Mouse (Mus musculus) G1E (cell line): ENCODE measurements around the gene Pnldc1. TPM values are rescaled to one million over a fixed set of nuclear protein-coding genes. Genes with fewer than 3 reads are reported as not detected.
A peak's percentile ranks its signal among the peaks of the same experiment; 100 is the strongest.

Experiments
- ATAC-seq: 2 replicates; pipeline ENCODE4 v1.8.0; 2016; ENCODE audit warnings: mild to moderate bottlenecking; ENCODE audit not compliant: insufficient number of reproducible peaks, poor library complexity, low FRiP score, severe bottlenecking; ENCODE audit errors: extremely low read depth
- DNase-seq: peaks from one replicate; pipeline ENCODE4 v3.0.0; 2012; ENCODE audit warnings: low spot score
- H3K27me3 ChIP-seq: 2 replicates; pipeline ENCODE4 v1.6.1; 2012; ENCODE audit warnings: mild to moderate bottlenecking, low read length, inconsistent platforms; ENCODE audit not compliant: insufficient read depth
- H3K36me3 ChIP-seq: replicated peaks from 2 replicates; pipeline ENCODE3; 2012; ENCODE audit warnings: mild to moderate bottlenecking, inconsistent platforms
- H3K4me1 ChIP-seq: 2 replicates; pipeline ENCODE4 v1.6.1; 2012; ENCODE audit warnings: low read depth, low read length, inconsistent platforms, mixed read lengths; ENCODE audit not compliant: insufficient read depth
- H3K4me3 ChIP-seq: 2 replicates; pipeline ENCODE4 v1.5.1; 2012; ENCODE audit warnings: low read depth, mild to moderate bottlenecking, inconsistent platforms, low read length, moderate library complexity, mixed read lengths
- H3K9me3 ChIP-seq: replicated peaks from 2 replicates; pipeline ENCODE4 v1.6.1; 2012; ENCODE audit warnings: inconsistent platforms
- CTCF ChIP-seq: IDR thresholded peaks from 2 replicates; pipeline ENCODE4 v1.5.1; 2012; ENCODE audit warnings: low read depth, low read length, inconsistent platforms, mixed read lengths
- GATA1 ChIP-seq: IDR thresholded peaks from 2 replicates; pipeline ENCODE4 v1.6.1; 2012; ENCODE audit warnings: borderline replicate concordance, low read length, inconsistent platforms, mixed read lengths
- GATA2 ChIP-seq: IDR thresholded peaks from 2 replicates; pipeline ENCODE4 v1.6.1; 2012; ENCODE audit warnings: low read depth, low read length, inconsistent platforms, borderline replicate concordance
- POLR2AphosphoS5 ChIP-seq: IDR thresholded peaks from 2 replicates; pipeline ENCODE4 v1.6.1; 2012; ENCODE audit warnings: low read depth, low read length, inconsistent platforms; ENCODE audit not compliant: insufficient replicate concordance
- TAL1 ChIP-seq: conservative IDR thresholded peaks from 2 replicates; pipeline ENCODE4 v1.6.1; 2012; ENCODE audit warnings: low read depth, low read length, inconsistent platforms, mixed read lengths
- polyA plus RNA-seq: library from polyadenylated mRNA; stranded (reverse); fragments of >175 nt; gene quantifications from 2 replicates; pipeline ENCODE4 v1.2.3, GENCODE M21; 2012
- total RNA-seq, 2 experiments: library from RNA; stranded (forward) in 1 of 2; stranded (reverse) in 1 of 2; fragments of 200-1000 nt in 1 of 2; fragments of >200 nt in 1 of 2; fragmentation: Nextera tagmentation in 1 of 2; gene quantifications; 2 replicates each; pipeline ENCODE4 v1.2.3; 2014 to 2017

Pnldc1 gene
- total and polyA plus RNA-seq, 3 experiments, result 1.5 to 3.8 TPM; not detected in 1

DNA sequence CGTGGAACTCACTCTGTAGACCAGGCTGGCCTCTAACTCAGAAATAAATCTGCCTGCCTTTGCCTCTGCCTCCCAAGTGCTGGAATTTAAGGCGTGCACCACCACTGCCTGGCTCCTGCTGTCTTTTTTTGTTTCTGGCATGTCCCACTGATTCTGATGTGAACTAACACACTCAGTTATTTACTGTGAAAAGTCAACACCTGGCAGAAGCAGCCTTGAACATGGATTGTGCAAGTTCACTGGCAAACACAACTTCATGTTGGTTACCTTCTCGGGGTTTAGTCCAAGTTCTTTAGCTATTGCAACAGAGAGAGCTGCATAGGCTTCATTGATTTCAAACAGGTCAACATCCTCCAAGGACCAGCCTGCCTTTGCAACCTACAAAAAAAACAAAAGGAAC lies 15.0 kb upstream of the Pnldc1 start:
- Histone ChIP-seq H3K4me3 (no peak overlapping the region), H3K9me3 (no peaks in the 10 kb centered on the region), H3K36me3 (peaks cover 70% of the 10 kb centered on the region), H3K4me1 (peaks cover 15% of the 10 kb centered on the region), H3K27me3 (no peaks in the 10 kb centered on the region)
- DNase-seq, result no peak
- no peak for TF ChIP-seq TAL1
- TF ChIP-seq GATA1, result no peak
- TF ChIP-seq POLR2AphosphoS5, result no peak
- TF ChIP-seq CTCF, result no peak
- no peak for TF ChIP-seq GATA2
- no peak for ATAC-seq

DNA sequence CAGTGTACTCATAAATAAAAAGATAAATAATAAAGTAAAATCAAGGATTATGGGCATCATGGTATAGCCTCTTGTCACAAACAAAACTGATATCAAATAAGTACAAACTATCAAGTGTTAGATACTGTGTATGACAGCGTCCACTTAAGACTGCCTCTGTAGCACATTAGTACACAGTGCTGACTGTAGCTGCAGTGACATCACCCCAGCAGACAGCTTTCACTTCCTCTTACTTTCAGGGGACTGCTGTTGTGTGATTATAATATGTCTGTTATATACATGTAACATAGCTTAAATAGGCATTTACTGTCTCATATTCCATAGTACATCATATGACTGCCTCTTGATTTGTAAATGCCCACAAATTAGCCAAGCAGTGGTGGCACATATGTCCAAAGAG lies 11.0 kb upstream of the Pnldc1 start:
- Histone ChIP-seq H3K36me3 (peaks cover 74% of the 10 kb centered on the region), H3K4me1 (peaks cover 30% of the 10 kb centered on the region), H3K27me3 (no peaks in the 10 kb centered on the region), H3K4me3 (no peak overlapping the region), H3K9me3 (no peaks in the 10 kb centered on the region)
- ATAC-seq (no peak), DNase-seq (no peak)
- no peak for TF ChIP-seq TAL1
- no peak for TF ChIP-seq GATA2
- TF ChIP-seq CTCF, result no peak
- TF ChIP-seq GATA1, result no peak
- no peak for TF ChIP-seq POLR2AphosphoS5

DNA sequence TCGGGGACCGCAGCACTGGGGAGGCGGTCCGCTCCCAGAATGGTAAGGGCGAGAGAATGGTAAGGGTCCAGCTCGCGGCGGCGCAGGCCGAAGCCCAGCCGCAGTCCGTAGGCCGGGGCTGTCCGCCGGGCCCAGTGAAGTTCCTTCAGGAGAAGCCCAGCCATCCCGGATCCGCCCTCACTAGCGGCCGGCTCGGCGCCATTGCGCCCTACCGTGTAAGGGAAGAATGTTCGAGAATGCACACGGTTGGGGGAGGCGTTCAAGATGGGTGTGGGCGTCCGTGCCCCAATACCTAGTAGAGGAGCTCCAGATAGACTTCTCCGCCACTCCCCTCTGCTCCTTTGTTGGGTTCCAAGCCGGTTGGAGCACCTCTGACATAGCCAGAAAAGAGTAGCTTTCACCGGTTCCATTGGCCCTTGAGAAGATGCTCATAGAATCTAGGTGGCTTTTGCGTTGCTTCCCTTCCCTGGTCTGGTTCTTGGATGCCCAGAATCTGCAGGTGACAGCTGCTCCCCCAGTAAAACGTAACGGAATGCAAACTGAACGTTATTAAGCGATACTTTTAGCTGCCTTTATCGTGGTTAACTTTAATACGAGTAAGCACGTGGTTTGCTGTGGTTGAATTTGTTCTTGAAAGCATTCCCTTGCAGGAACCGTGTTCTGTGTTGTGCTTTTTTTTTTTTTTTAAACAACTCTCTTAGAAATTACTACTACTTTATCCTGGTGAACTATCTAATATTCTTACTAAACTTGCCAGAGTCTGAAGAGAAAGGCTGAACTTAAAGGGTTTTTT lies 6.8 kb upstream of the Pnldc1 start:
- Histone ChIP-seq H3K27me3 (no peaks in the 10 kb centered on the region), H3K36me3 (peaks cover 56% of the 10 kb centered on the region), H3K4me1 (peaks cover 45% of the 10 kb centered on the region), H3K4me3 (peak overlapping the region; percentile 92), H3K9me3 (no peaks in the 10 kb centered on the region)
- ATAC-seq (no peak), DNase-seq (peak; percentile 29)
- TF ChIP-seq GATA2 (no peak), TAL1 (no peak), GATA1 (no peak), CTCF (no peak), POLR2AphosphoS5 (no peak)

DNA sequence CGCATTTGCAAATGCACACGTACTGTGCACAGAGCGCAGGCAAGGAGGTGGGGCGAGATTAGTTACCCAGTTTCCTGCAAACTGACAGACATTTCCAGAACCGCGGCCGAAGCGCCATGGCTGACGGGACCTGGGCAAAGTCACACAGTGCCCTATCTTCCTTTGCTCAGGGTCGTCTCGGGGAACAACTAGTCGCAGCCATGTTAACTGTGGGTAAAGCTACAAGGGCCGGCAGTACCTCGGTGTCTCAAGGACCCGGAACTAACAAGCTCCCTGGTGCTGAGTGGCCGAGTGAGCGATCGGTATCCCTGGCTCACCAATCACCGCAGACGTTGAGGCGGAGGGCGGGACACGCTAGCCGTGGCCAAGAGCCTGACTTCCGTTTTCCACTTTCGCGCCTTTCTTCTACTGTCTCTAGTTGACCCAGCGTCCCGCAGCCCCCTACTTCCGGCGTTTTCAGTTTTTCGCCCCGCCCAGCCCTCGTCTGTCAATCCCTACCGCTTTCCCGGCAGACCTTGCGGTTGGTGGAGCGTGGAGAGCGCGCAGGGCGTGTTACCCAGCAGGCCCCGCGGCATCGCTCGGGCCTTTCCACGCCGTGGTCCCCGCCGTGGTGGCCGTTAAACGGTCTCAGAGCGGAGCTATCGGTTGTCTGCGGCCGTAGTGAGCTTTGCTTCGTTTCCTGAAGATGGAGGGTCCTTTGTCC lies 6.0 kb upstream of the Pnldc1 start, which contains the start of gene Mrpl18:
Gene Mrpl18, minus strand, starts transcription at position 465 of the 703 bp plus-strand sequence.
- Histone ChIP-seq H3K27me3 (no peaks in the 10 kb centered on the region), H3K4me1 (peaks cover 42% of the 10 kb centered on the region), H3K4me3 (peak within 1 kb of the TSS; percentile 92), H3K36me3 (peaks cover 55% of the 10 kb centered on the region), H3K9me3 (no peaks in the 10 kb centered on the region)
- TF ChIP-seq GATA2 (no peak), GATA1 (no peak), TAL1 (no peak), POLR2AphosphoS5 (no peak), CTCF (no peak)
- DNase-seq (peak; percentile 93), ATAC-seq (peak; percentile 99)

DNA sequence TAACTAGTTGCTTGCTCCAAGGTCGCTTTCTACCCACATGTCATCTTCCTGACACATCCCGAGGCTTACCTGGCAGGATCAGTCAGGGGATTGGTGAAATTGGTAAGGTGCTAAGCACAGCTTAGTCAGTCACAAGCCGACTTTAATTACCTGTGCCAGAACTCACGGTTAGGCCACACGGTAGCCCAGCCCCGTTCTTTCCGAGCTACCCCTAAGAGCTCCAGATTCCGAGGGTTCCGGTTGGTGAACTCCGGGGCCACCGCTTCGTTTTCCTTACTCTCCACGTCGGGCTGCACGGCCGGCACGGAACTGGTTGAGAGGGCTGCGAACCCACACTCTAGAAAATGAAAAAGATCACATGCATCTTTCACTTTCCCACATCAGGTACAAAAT lies 5.5 kb upstream of the Pnldc1 start, which contains the start of gene Tcp1:
Gene Tcp1, plus strand, starts transcription at position 214 of the 393 bp plus-strand sequence.
- no peak for ATAC-seq
- no peak for TF ChIP-seq POLR2AphosphoS5
- TF ChIP-seq TAL1, result no peak
- no peak for TF ChIP-seq GATA2
- TF ChIP-seq GATA1, result no peak
- no peak for TF ChIP-seq CTCF
- no peak for DNase-seq
- no peaks in the 10 kb centered on the region for H3K27me3 ChIP-seq
- peak within 1 kb of the TSS; percentile 92 for H3K4me3 ChIP-seq
- H3K4me1 ChIP-seq, result peaks cover 41% of the 10 kb centered on the region
- H3K36me3 ChIP-seq, result peaks cover 57% of the 10 kb centered on the region
- no peaks in the 10 kb centered on the region for H3K9me3 ChIP-seq

DNA sequence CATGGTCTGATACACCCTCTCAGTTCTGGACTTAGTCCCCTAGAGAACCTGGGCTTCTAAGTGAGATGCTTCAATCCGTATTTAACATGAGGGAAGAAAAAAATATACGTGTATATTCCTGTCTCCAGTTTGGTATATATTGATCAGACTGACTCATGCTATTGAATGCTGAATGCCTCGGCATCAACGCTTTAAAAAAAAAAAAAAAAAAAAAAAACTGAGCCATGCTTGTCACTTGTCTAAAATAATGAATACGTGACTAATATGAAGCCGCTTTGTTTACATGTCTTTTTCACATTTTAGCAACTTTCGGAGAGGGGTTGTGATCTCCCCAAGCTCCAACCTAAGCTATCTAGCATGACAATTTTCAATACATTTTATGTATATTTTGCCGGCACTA lies 361 bp upstream of the Pnldc1 start:
- Histone ChIP-seq H3K4me1 (peaks cover 22% of the 10 kb centered on the region), H3K36me3 (peaks cover 73% of the 10 kb centered on the region), H3K9me3 (no peaks in the 10 kb centered on the region), H3K4me3 (no peak overlapping the region), H3K27me3 (no peaks in the 10 kb centered on the region)
- TF ChIP-seq POLR2AphosphoS5 (no peak), TAL1 (no peak), GATA2 (no peak), GATA1 (no peak), CTCF (no peak)
- no peak for DNase-seq
- ATAC-seq, result no peak
